Mouse (Mus musculus) midbrain, embryonic 14.5 days (tissue): ENCODE results near the gene Stx1b. TPM values are rescaled to one million over a fixed set of nuclear protein-coding genes. Genes with fewer than 3 reads are reported as not detected.
A peak's percentile ranks its signal among the peaks of the same experiment; 100 is the strongest.

ENCODE experiments used
- ATAC-seq: fragments of 200-750 bp; cut with Nextera tagmentation; 2 replicates; pipeline ENCODE4 v1.8.0; 2017; ENCODE audit warnings: moderate number of reproducible peaks, moderate library complexity; ENCODE audit not compliant: low FRiP score, low TSS enrichment
- DNase-seq: peaks from one replicate; pipeline ENCODE4 v3.0.0-alpha.2; 2015
- H3K27ac ChIP-seq: fragments of 300-500 bp; sonication (generic); replicated peaks from 2 replicates; pipeline ENCODE4 v1.5.1; 2014; ENCODE audit warnings: mild to moderate bottlenecking, low read depth, low read length, moderate library complexity
- H3K27me3 ChIP-seq: fragments of 300-500 bp; sonication (generic); 2 replicates; pipeline ENCODE4 v1.6.1; 2014; ENCODE audit warnings: low read length, control low read depth, mixed read lengths; ENCODE audit not compliant: control insufficient read depth, insufficient read depth
- H3K36me3 ChIP-seq: fragments of 300-500 bp; sonication (generic); 2 replicates; pipeline ENCODE4 v1.6.1; 2014; ENCODE audit warnings: low read length, control low read depth; ENCODE audit not compliant: control insufficient read depth, insufficient read depth
- H3K4me1 ChIP-seq: fragments of 300-500 bp; sonication (generic); 2 replicates; pipeline ENCODE4 v1.6.1; 2014; ENCODE audit warnings: mild to moderate bottlenecking, antibody characterized with exemption, low read length, control low read depth; ENCODE audit not compliant: control insufficient read depth, insufficient read depth
- H3K4me2 ChIP-seq: fragments of 300-500 bp; sonication (generic); 2 replicates; pipeline ENCODE4 v1.6.1; 2014; ENCODE audit warnings: mild to moderate bottlenecking, low read length, moderate library complexity
- H3K4me3 ChIP-seq: fragments of 300-500 bp; sonication (generic); replicated peaks from 2 replicates; pipeline ENCODE4 v1.5.1; 2014; ENCODE audit warnings: low read depth, low read length
- H3K9ac ChIP-seq: fragments of 300-500 bp; sonication (generic); replicated peaks from 2 replicates; pipeline ENCODE4 v1.6.1; 2014; ENCODE audit warnings: mild to moderate bottlenecking, low read length, moderate library complexity
- H3K9me3 ChIP-seq: fragments of 300-500 bp; sonication (generic); 2 replicates; pipeline ENCODE4 v1.6.1; 2016; ENCODE audit warnings: low read length, control low read depth, mixed read lengths; ENCODE audit not compliant: control insufficient read depth
- WGBS: fragments of 180-500 bp; shearing (Covaris S2); extraction: QIAGEN DNeasy Blood & Tissue Kit; methylation state at CpG from one replicate; pipeline ENCODE4 v1.1.7; 2014; 5-methylcytosine and 5-hydroxymethylcytosine counted together
- polyA plus RNA-seq: library from polyadenylated mRNA; unstranded; fragments of >200 nt; fragmentation: Nextera tagmentation; extraction: Ambion mirVana; gene quantifications from 2 replicates; pipeline ENCODE4 v1.2.1, GENCODE M21; 2014

The Stx1b gene
- polyA plus RNA-seq, 1 experiment from 2014 or later, result 46.9 TPM

DNA sequence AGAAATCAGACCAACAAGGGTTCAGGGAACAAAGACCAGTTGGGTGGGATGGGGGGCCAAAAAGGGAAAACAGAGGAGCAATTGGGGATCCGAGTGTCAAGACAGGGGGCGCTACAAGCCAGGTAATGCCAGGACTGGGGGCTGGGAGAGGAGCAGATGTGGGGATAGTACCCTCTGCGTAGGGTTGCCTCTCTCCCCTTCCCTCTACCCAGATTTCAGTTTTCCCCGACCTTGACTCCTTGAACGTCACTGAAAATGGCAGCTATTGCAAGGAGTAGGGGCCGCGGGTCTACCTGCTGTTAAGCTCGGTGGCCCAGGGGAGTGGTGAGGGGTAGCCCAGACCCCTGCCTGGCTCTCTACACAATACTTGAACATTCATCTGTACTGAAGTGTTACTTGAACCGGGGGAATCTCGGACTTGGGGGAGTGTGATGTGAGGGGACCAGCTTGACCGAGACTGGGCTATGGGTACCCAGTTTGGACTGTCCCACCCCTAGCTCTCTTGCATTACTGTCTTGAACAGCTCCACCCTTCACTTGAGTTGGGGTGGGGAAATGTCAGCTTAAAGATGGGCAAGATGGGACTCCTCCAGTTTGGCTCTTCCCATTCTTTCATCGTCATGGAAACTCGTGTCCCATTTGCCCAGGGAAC lies 55.9 kb downstream of the Stx1b start:
- H3K36me3 ChIP-seq, result peaks cover 51% of the 10 kb centered on the region
- H3K9ac ChIP-seq, result no peak overlapping the region
- WGBS, result 50% methylated on average over 13 of the region's 13 CpGs
- H3K9me3 ChIP-seq, result no peaks in the 10 kb centered on the region
- no peak overlapping the region for H3K4me3 ChIP-seq
- peaks cover 23% of the 10 kb centered on the region for H3K4me1 ChIP-seq
- DNase-seq (no peak), ATAC-seq (no peak)
- 0 out of 2 replicates have a peak overlapping the region, but pooled peaks have one; percentile 49 for H3K27ac ChIP-seq
- H3K4me2 ChIP-seq, result peak overlapping the region; percentile 64; the same call in 1 of the 2 replicates
- no peaks in the 10 kb centered on the region for H3K27me3 ChIP-seq

DNA sequence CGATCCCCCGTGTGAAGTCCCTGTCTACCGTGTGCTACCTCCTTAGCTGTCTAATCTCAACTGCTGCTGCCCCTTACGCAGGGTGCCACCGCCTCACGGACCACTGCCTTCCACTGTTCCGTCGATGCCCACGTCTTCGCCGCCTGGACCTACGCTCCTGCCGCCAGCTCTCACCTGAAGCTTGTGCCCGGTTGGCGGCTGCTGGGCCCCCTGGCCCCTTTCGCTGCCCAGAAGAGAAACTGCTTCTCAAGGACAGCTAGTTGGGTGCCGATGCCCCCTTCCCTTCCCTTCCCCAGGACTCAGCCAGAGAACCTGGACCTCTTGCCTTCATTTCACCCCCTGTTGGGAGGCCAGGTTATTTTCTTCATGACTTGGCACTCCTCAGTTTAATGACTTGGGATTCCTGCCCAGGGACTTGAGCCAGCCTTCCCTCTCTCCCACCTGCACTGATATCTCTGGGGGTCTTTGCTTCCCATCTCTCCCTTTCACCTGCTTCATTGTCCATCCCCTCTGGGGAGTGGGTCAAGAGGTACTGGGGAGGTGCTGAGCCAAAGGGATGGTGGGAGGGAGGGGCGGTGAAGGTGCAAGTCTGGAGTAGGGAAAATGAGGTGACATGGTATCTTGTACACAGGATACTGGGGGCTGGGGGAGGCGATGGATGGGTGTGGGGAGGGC lies 56.5 kb downstream of the Stx1b start:
- Histone ChIP-seq H3K36me3 (peaks cover 55% of the 10 kb centered on the region), H3K9me3 (no peaks in the 10 kb centered on the region), H3K4me2 (no peak overlapping the region), H3K27me3 (no peaks in the 10 kb centered on the region), H3K9ac (no peak overlapping the region), H3K4me1 (peaks cover 23% of the 10 kb centered on the region), H3K4me3 (no peak overlapping the region), H3K27ac (0 out of 2 replicates have a peak overlapping the region, but pooled peaks have one; percentile 49)
- no peak for DNase-seq
- no peak for ATAC-seq
- WGBS, result 95% methylated on average over 19 of the region's 19 CpGs

DNA sequence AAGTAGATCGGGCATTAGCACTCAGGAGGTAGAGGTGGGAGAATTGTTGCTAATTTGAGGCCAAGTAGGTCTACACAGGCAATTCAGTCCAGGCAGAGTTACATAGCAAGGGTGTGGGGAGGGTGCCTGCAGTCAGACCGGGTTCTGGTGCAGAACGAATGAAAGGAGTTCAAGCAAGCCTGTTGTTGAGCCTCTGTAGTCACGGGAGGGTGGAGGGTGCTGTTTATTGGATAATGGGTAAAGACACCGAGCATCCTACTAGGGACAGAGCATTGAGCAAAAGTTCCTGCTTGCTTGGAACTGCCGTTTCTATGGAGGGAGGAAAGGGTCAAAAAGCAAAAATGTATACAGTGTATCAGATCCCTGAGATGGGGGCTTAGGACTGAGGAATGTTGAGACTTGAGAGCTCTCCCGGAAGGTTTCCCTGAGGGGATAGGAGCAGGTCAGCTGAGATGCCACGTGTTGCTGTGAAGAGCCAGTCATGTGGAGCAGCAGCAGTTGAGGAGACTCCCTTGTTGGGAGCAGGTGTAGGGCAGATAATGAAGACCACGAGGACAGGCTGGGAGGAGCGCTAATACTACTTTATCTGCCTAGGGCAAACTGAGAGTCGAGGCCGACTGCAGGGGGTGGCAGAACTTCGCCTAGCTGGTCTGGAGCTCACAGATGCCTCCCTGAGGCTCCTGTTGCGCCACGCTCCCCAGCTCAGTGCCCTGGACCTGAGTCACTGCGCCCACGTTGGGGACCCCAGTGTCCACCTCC lies 57.3 kb downstream of the Stx1b start:
- H3K4me2 ChIP-seq, result no peak overlapping the region
- H3K9me3 ChIP-seq, result no peaks in the 10 kb centered on the region
- peaks cover 63% of the 10 kb centered on the region for H3K36me3 ChIP-seq
- WGBS, result 83% methylated on average over 17 of the region's 17 CpGs
- no peak overlapping the region for H3K27ac ChIP-seq
- DNase-seq, result no peak
- H3K4me3 ChIP-seq, result no peak overlapping the region
- no peaks in the 10 kb centered on the region for H3K27me3 ChIP-seq
- no peak overlapping the region for H3K9ac ChIP-seq
- ATAC-seq, result no peak
- peaks cover 23% of the 10 kb centered on the region for H3K4me1 ChIP-seq

DNA sequence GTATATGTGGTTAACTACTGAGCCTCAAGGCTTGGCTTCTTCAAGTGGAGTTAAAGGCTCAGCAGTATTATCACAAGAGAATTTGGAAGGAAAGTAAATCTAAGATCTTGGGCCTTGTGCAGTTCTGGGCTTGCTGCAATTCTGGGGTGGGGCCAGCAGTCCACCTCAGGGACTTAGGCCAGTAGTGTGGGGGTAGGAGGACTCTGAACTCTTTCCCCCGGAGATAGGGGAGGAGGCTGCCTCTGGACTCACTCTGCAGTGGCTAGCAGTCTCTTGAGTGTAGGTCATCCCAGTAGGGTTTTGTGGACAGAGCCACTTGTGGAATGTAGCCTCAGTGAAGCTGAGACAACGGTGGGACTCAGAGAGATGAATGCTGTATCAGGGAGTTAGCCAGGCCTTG lies 58.6 kb downstream of the Stx1b start:
- ATAC-seq, result no peak
- Histone ChIP-seq H3K36me3 (peaks cover 70% of the 10 kb centered on the region), H3K4me1 (peaks cover 22% of the 10 kb centered on the region), H3K27ac (no peak overlapping the region), H3K27me3 (no peaks in the 10 kb centered on the region), H3K4me3 (no peak overlapping the region), H3K9ac (no peak overlapping the region), H3K4me2 (no peak overlapping the region), H3K9me3 (no peaks in the 10 kb centered on the region)
- DNase-seq, result no peak
- WGBS, result 89% methylated on average over 2 of the region's 2 CpGs

DNA sequence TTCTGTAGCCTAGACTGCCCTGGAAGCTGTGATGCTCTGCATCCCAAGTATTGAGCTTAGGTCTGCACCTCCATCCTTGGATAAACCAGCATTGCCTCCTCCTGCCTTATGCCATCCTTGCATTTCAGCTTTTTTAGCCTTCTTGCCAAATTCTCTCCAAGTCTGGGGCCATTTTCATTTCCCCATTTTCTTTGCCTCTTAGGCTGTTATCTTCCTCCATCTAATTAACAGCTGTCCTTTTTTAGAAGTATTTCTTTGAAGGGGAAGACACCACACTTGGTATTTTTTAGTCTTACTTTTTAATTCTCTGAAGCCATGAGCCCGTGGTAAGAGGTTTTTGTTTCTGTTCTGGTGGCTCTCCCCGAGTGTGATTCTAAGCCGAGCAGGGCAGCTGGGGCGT lies 60.7 kb downstream of the Stx1b start:
- no peak overlapping the region for H3K27ac ChIP-seq
- no peaks in the 10 kb centered on the region for H3K27me3 ChIP-seq
- H3K36me3 ChIP-seq, result peaks cover 86% of the 10 kb centered on the region
- no peak overlapping the region for H3K4me3 ChIP-seq
- peaks cover 5% of the 10 kb centered on the region; the same call in 1 of the 2 replicates for H3K4me1 ChIP-seq
- DNase-seq (no peak), ATAC-seq (no peak)
- no peak overlapping the region for H3K9ac ChIP-seq
- 96% methylated on average over 4 of the region's 4 CpGs for WGBS
- H3K9me3 ChIP-seq, result no peaks in the 10 kb centered on the region
- H3K4me2 ChIP-seq, result no peak overlapping the region

DNA sequence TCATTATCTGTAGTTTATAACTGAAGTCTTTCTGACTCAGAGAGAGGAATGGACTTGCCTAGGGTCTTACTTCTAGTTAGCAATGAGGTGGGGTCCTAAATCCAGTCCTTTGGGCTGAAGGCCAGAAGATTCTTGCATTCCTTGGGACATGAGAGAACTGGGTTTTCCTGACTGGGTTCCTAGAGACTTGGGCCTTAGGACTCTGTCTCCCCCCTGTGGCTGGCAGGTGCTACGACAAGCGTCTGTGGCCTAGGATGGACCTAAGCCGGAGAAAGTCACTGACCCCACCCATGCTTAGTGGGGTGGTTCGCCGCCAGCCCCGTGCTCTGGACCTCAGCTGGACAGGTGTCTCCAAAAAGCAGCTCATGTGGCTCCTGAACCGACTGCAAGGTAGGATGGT lies 63.3 kb downstream of the Stx1b start:
- H3K4me1 ChIP-seq, result no peaks in the 10 kb centered on the region
- DNase-seq (peak; percentile 78), ATAC-seq (no peak)
- no peak overlapping the region for H3K27ac ChIP-seq
- WGBS, result 40% methylated on average over 7 of the region's 7 CpGs
- H3K4me3 ChIP-seq, result no peak overlapping the region
- no peaks in the 10 kb centered on the region for H3K9me3 ChIP-seq
- H3K27me3 ChIP-seq, result no peaks in the 10 kb centered on the region
- no peak overlapping the region for H3K4me2 ChIP-seq
- H3K9ac ChIP-seq, result no peak overlapping the region
- H3K36me3 ChIP-seq, result peaks cover 87% of the 10 kb centered on the region

DNA sequence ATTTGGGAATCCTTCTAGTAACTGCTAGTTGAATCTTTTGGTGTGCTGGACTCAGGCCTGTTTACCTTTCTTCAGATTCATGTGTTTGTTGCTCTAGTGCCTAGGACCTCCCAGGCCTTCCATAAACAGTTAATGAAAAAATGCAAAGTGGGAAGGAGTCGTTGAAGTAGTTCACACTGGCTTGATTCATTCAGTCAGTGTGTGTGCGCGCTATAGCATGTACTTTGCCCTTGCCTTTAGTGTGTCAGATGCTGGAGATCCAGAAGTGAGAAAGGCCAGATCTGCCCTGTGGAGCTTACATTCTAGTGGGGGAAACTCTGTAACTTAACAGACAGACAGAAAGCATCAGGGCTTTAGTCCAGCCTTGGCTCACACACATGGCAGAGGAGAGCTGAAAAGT lies 63.9 kb downstream of the Stx1b start:
- Histone ChIP-seq H3K9ac (no peak overlapping the region), H3K27me3 (no peaks in the 10 kb centered on the region), H3K4me3 (no peak overlapping the region), H3K4me1 (no peaks in the 10 kb centered on the region), H3K27ac (no peak overlapping the region), H3K36me3 (peaks cover 87% of the 10 kb centered on the region), H3K4me2 (no peak overlapping the region), H3K9me3 (no peaks in the 10 kb centered on the region)
- ATAC-seq (no peak), DNase-seq (no peak)
- 87% methylated on average over 3 of the region's 3 CpGs for WGBS

DNA sequence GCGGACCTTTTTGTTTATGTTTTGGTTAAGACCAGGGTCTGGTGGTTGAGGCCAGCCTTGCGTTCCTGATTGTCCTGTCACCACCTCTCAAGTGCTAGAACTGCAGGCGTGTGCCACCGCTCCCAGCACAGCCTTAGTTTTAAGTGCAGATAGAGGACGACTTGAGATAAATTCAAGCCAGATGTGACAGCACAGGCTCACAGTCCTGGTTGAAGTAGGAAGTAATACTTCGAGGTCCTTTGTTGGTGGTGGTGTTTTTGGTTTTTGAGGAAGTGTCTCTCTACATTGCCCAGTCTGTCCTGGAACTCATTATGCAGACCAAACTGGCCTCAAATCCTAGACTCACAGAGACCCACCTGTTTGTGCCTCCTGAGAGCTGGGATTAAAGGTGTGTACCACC lies 64.6 kb downstream of the Stx1b start:
- Histone ChIP-seq H3K4me1 (no peaks in the 10 kb centered on the region), H3K4me2 (no peak overlapping the region), H3K27ac (no peak overlapping the region), H3K27me3 (no peaks in the 10 kb centered on the region), H3K9ac (no peak overlapping the region), H3K36me3 (peaks cover 87% of the 10 kb centered on the region), H3K4me3 (no peak overlapping the region), H3K9me3 (no peaks in the 10 kb centered on the region)
- 91% methylated on average over 6 of the region's 6 CpGs for WGBS
- ATAC-seq, result no peak
- DNase-seq, result no peak
